Mouse (Mus musculus) heart, adult 10 weeks (tissue): ENCODE measurements around the gene Tob2. TPM values are rescaled to one million over a fixed set of nuclear protein-coding genes. Genes with fewer than 3 reads are reported as not detected.

ENCODE experiments used
- polyA plus RNA-seq: library from polyadenylated mRNA; stranded (reverse); fragments of 350-450 nt; fragmentation: Illumina TruSeq; extraction: RNeasy Lipid Tissue Mini Kit (QIAGEN cat#74804); gene quantifications from one replicate; pipeline ENCODE4 v1.2.3, GENCODE M21; 2014; ENCODE audit warnings: low read depth, low replicate concordance

Gene Tob2
- 36.4 TPM for polyA plus RNA-seq

DNA sequence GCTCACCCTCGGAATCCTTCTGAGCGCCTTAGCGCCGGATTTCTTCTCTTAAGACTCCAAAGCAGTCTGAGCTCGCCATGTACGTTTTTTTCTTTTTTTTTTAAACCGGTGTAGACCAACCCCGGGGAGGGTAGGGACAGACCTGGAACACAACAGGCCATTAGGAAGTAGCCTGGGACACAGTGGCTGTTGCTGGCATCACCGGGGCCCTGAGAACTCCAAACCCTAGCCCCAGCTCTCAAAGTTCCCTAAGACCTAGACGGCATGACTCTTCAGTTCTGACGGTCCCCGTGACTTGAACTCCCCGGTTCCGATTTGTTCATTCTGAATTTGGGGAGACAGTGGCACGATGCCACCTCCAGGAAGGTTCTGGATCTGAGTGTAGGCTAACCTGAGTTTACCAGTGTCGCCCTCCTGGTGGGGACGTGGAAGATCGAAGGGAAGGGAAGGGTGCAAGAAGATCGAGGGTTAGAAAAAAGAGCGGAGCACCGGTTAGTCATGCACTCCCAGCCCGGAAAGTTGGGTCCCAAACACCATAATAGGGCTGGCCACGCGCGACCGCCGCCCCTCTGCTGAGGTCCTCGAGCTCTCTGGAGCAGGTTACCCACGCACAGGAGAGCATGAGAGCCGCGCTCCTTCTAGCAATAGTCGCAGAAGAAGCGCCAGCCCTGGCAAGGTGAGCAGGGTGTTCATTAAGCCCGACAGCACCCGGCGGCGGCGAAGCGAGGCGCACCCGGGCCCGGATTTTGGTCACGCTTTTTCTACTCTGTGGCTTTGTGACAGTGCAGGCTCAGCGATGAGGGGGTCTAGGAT is at the start of gene Tob2:
TSS of gene Tob2 (minus strand) at position 280 of the 813 bp plus-strand sequence.

DNA sequence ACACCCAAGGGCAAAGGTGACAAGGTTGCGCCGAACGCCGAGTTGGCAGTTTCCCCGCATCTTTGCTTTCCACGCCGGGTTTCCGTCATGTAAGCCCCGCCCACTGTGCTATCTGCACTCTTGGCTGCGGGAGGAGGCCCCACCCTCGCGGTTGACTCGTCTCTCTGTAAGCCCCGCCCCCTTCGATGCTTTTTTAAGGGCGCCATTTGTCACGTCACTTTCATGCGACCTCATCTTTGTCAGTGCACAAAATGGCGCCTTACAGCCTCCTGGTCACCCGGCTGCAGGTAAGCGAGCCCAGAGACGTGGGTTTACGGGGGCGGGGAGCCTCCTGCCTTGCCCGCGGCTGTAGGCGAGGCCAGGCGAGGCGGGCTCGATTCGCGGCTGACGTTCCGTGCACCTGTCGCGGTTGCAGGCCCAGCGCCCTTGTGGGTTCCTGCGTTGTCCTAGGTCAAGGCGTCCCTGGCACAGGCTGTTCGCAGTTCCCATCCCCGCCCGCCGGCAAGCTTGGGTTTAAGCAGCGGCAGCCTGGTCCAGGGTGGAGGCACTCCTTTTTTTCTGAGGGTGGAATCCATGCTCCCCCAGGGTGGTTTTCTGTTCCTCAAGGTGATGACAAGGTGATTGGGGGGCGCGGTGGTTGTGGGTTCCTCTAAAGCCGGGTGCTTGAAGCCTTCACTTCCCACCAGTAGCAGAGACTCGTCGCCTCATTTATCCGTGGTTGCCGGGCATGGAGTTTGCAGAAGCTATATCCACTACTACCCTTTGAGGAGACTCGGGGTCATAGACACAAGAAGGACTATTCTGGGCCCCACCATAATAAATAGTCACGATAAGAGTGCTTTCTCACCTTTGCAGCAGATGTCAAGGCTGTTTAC is 13.9 kb upstream of the Tob2 start, which contains the start of gene Aco2:
TSS of gene Aco2 (plus strand) at position 48 of the 875 bp plus-strand sequence.

GRCm38 (mm10) chr15:81871604-81872261 is 13.1 kb upstream of the Tob2 start, which contains the start of gene Phf5a:
TSS of gene Phf5a (minus strand) at chr15:81871911.

DNA sequence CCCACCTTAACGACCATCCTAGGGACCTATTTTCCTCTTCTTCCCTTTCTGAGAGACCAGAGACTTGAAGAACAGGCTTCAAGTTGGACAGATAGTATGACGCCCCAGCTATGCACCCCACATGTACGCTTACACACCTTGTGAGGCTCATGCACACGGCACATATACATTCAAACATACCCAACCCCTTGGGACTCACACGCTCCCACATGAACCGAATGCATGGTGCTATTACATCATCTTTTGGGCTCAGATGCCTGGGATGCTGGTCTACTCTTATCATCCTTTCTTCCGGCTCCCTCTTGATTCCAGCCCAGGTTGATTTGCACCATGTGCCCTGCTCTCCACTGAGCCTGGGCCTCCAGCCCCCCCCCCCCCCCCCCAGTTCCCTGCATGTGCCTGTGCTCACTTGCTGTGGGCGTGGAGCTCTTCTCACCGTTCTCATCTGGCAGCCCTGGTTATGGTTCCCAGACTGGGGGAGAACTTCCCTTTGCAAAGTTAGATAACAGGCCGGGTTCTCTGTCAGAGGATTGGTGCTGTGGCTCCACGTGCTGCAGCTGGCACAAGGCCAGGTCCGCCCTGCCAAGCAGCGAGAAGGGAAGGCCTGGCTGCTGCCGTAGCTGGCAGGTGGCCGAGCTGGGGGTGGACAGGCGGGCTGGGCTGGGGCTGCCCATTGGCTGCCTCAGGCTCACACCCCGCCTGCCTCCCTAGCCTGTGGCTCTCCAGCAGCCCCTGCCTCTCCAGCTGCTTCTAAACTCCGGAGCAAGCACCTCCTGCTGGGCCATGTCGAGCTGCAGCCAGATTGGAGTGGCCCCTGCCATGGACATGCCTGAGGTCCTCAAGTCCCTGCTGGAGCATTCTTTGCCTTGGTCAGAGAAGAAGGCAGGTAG is 56.4 kb downstream of the Tob2 start, which contains the start of gene Tef:
TSS of gene Tef (plus strand) at position 421 of the 890 bp plus-strand sequence.

Other genes starting within 250 kb of the Tob2 start
- 12.1 TPM for gene L3mbtl2, start 194.9 kb downstream of the Tob2 start, polyA plus RNA-seq
- 2.3 TPM for gene Chadl, start 161.5 kb downstream of the Tob2 start, polyA plus RNA-seq
- 45.5 TPM for gene Zc3h7b, start 113.7 kb downstream of the Tob2 start, polyA plus RNA-seq
- 20.9 TPM for gene Rangap1, start 113.3 kb downstream of the Tob2 start, polyA plus RNA-seq
- gene Tef, start 56.4 kb downstream of the Tob2 start, polyA plus RNA-seq: 84.7 TPM
- gene Phf5a, start 13.1 kb upstream of the Tob2 start, polyA plus RNA-seq: 40.3 TPM
- 2,087 TPM for gene Aco2, start 13.5 kb upstream of the Tob2 start, polyA plus RNA-seq
- gene Polr3h, start 67.4 kb upstream of the Tob2 start, polyA plus RNA-seq: 11.3 TPM
- gene Csdc2, start 78.0 kb upstream of the Tob2 start, polyA plus RNA-seq: 91.9 TPM
- 34.2 TPM for gene Pmm1, start 102.1 kb upstream of the Tob2 start, polyA plus RNA-seq
- gene 1700029P11Rik, start 121.7 kb upstream of the Tob2 start, polyA plus RNA-seq: not detected
- 34.2 TPM for gene Xrcc6, start 129.0 kb upstream of the Tob2 start, polyA plus RNA-seq
- gene Desi1, start 175.1 kb upstream of the Tob2 start, polyA plus RNA-seq: 18.6 TPM
- gene Snu13, start 188.8 kb upstream of the Tob2 start, polyA plus RNA-seq: 85.5 TPM
- not detected for gene 4930407I10Rik, start 200.4 kb upstream of the Tob2 start, polyA plus RNA-seq
- not detected for gene Mei1, start 211.2 kb upstream of the Tob2 start, polyA plus RNA-seq